Mouse (Mus musculus) ES-Bruce4 (cell line): ENCODE measurements around the gene Il5.

Source experiments
- CTCF ChIP-seq: IDR thresholded peaks from one replicate; pipeline ENCODE4 v1.8.1; 2011; ENCODE audit warnings: low read depth, low read length
- POLR2A ChIP-seq: IDR thresholded peaks from one replicate; pipeline ENCODE4 v1.8.1; 2011; ENCODE audit warnings: low read length; ENCODE audit not compliant: insufficient read depth

GRCm38 (mm10) chr11:53759545-53760406, 39.2 kb downstream of the Il5 start:
- TF ChIP-seq CTCF, result no peak
- no peak for TF ChIP-seq POLR2A
